Mouse (Mus musculus) C2C12 (cell line): Measurements from ENCODE around the gene Fbxw13. TPM values are rescaled to one million over a fixed set of nuclear protein-coding genes. Genes with fewer than 3 reads are reported as not detected.
"Not testable (repeated sequence)": the region's sequence is repeated elsewhere in the genome, so short reads cannot be mapped to it uniquely, and the experiment has no call there.

Experiments
- H3K27me3 ChIP-seq: one replicate; pipeline ENCODE4 v1.6.1; 2011; ENCODE audit not compliant: control insufficient read depth, insufficient read depth, insufficient read length
- H3K36me3 ChIP-seq: one replicate; pipeline ENCODE4 v1.6.1; 2011; ENCODE audit not compliant: control insufficient read depth, insufficient read depth
- H3K4me3 ChIP-seq: one replicate; pipeline ENCODE4 v1.5.1; 2011; ENCODE audit warnings: mild to moderate bottlenecking, control low read depth; ENCODE audit not compliant: poor library complexity, insufficient read depth, severe bottlenecking
- H3K79me2 ChIP-seq: one replicate; pipeline ENCODE4 v1.6.1; 2011; ENCODE audit not compliant: control insufficient read depth, insufficient read depth
- H3K79me3 ChIP-seq: one replicate; pipeline ENCODE4 v1.6.1; 2011; ENCODE audit warnings: low read depth, control low read depth
- H3ac ChIP-seq: one replicate; pipeline ENCODE3; 2011; ENCODE audit warnings: low read depth; ENCODE audit not compliant: control insufficient read depth, insufficient read length
- CEBPB ChIP-seq: IDR thresholded peaks from one replicate; pipeline ENCODE4 v1.6.1; 2011; ENCODE audit warnings: low read depth, mild to moderate bottlenecking, control low read depth, moderate library complexity
- CTCF ChIP-seq: IDR thresholded peaks from one replicate; pipeline ENCODE4 v1.5.1; 2011; ENCODE audit not compliant: control insufficient read depth, insufficient read depth, insufficient read length
- FOSL1 ChIP-seq: IDR thresholded peaks from one replicate; pipeline ENCODE4 v1.8.0; 2011; ENCODE audit warnings: mild to moderate bottlenecking, low read length; ENCODE audit not compliant: poor library complexity, insufficient read depth, severe bottlenecking
- MAX ChIP-seq: IDR thresholded peaks from one replicate; pipeline ENCODE4 v1.6.1; 2011; ENCODE audit warnings: mild to moderate bottlenecking, control low read depth
- MYOD1 ChIP-seq: IDR thresholded peaks from one replicate; pipeline ENCODE4 v1.6.1; 2011; ENCODE audit warnings: low read depth; ENCODE audit not compliant: control insufficient read depth, insufficient read length
- MYOG ChIP-seq: IDR thresholded peaks from one replicate; pipeline ENCODE4 v1.6.1; 2011; ENCODE audit not compliant: control insufficient read depth, insufficient read length; ENCODE audit errors: extremely low read depth
- USF1 ChIP-seq: IDR thresholded peaks from one replicate; pipeline ENCODE4 v1.6.1; 2011; ENCODE audit warnings: low read depth, mild to moderate bottlenecking, control low read depth, moderate library complexity
- long read RNA-seq, 2 experiments: library from polyadenylated mRNA; unstranded; transcript quantifications; one replicate each; pipeline ENCODE4 v2.0.0; 2019 to 2020
- polyA plus RNA-seq: library from polyadenylated mRNA; unstranded; fragments of >200 nt; fragmentation: generic; extraction: Trizol; gene quantifications from one replicate; pipeline ENCODE4 v1.2.1, GENCODE M21; 2012; ENCODE audit warnings: missing spikeins

Gene Fbxw13
- not detected for polyA plus RNA-seq
- long read RNA-seq, experiment 1, result 0 reads
- long read RNA-seq, experiment 2, result 0 reads

GRCm38 (mm10) chr9:109195875-109196274 lies at the start of gene Fbxw13:
Gene Fbxw13 (minus strand): TSS chr9:109195975.
- H3K79me3 ChIP-seq, H3K36me3 ChIP-seq, H3K79me2 ChIP-seq, H3K4me3 ChIP-seq, H3ac ChIP-seq, H3K27me3 ChIP-seq: not testable (repeated sequence)

DNA sequence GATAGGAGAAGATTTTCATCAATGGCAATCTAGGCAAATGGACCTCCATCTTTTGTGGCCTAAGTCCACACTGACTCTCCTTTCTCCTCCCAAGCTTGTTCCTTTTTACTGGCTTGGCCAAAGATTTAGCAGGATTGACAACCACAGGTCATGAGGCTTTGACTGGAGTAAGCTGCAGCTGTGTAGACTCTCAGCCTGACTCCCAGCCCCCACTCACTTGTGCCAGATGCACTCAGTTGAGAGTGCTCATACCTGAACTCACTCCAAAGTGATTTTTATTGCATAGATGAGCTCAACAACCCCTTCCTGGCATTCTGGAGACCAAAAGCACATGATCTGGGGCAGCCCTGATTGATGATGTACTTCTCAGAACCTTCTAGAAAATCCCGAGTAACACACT lies 38.9 kb upstream of the Fbxw13 start, which contains the start of gene Fbxw20:
Fbxw20 (minus strand) TSS at position 101 of the 400 bp plus-strand sequence.
- no peak for TF ChIP-seq MAX
- no peak for TF ChIP-seq CTCF
- TF ChIP-seq CEBPB, result no peak
- TF ChIP-seq MYOD1, result no peak
- no peaks in the 10 kb centered on the region for H3K27me3 ChIP-seq
- H3K79me2 ChIP-seq, result no peaks in the 10 kb centered on the region
- no peak within 1 kb of the TSS for H3ac ChIP-seq
- H3K4me3 ChIP-seq, result no peak within 1 kb of the TSS
- no peaks in the 10 kb centered on the region for H3K36me3 ChIP-seq
- H3K79me3 ChIP-seq, result no peaks in the 10 kb centered on the region

GRCm38 (mm10) chr9:109218449-109218848 lies 22.7 kb upstream of the Fbxw13 start:
- Histone ChIP-seq H3K79me3 (no peaks in the 10 kb centered on the region), H3ac (no peak overlapping the region), H3K27me3 (no peaks in the 10 kb centered on the region), H3K36me3 (no peaks in the 10 kb centered on the region), H3K4me3 (no peak overlapping the region), H3K79me2 (no peaks in the 10 kb centered on the region)
- TF ChIP-seq MYOG, result no peak
- no peak for TF ChIP-seq MYOD1
- no peak for TF ChIP-seq FOSL1
- no peak for TF ChIP-seq USF1
- no peak for TF ChIP-seq MAX
- TF ChIP-seq CTCF, result no peak
- TF ChIP-seq CEBPB, result no peak

DNA sequence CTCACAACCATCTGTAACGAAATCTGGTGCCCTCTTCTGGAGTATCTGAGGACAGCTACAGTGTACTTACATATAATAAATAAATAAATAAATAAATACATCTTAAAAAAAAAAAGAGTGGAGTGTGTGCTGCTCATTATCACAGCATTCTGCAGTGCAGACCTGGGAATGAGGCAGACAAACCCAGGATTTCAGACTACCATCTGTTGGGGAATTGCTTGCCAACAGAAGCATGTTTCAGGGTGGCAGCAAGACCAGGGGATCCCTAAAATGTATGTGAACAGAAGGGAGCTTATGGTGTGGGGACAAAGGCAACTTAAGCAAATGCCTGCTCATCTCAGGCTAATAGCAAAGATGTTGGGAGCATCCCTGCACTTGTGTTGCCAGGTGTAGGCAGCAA lies 5.6 kb upstream of the Fbxw13 start:
- H3K79me2 ChIP-seq, H3K4me3 ChIP-seq, H3K36me3 ChIP-seq, H3K27me3 ChIP-seq, H3K79me3 ChIP-seq, H3ac ChIP-seq: not testable (repeated sequence)

GRCm38 (mm10) chr9:109200349-109200748 lies 4.6 kb upstream of the Fbxw13 start:
- Histone ChIP-seq H3K79me3 (no peaks in the 10 kb centered on the region), H3K79me2 (no peaks in the 10 kb centered on the region), H3K27me3 (no peaks in the 10 kb centered on the region), H3K4me3 (no peak overlapping the region), H3K36me3 (no peaks in the 10 kb centered on the region), H3ac (no peak overlapping the region)
- TF ChIP-seq MAX, result no peak
- TF ChIP-seq CTCF, result no peak
- TF ChIP-seq MYOD1, result no peak
- TF ChIP-seq FOSL1, result no peak
- TF ChIP-seq USF1, result no peak
- no peak for TF ChIP-seq CEBPB
- no peak for TF ChIP-seq MYOG

- Histone ChIP-seq H3K79me2 (no peaks in the 10 kb centered on the region), H3K36me3 (no peaks in the 10 kb centered on the region), H3K4me3 (no peak overlapping the region), H3ac (no peak overlapping the region), H3K27me3 (no peaks in the 10 kb centered on the region), H3K79me3 (no peaks in the 10 kb centered on the region)
- TF ChIP-seq MAX (no peak), MYOD1 (no peak), CEBPB (no peak), FOSL1 (no peak), MYOG (no peak), CTCF (no peak), USF1 (no peak)
Observed at GRCm38 (mm10) chr9:109199353-109199752, 3.6 kb upstream of the Fbxw13 start.

DNA sequence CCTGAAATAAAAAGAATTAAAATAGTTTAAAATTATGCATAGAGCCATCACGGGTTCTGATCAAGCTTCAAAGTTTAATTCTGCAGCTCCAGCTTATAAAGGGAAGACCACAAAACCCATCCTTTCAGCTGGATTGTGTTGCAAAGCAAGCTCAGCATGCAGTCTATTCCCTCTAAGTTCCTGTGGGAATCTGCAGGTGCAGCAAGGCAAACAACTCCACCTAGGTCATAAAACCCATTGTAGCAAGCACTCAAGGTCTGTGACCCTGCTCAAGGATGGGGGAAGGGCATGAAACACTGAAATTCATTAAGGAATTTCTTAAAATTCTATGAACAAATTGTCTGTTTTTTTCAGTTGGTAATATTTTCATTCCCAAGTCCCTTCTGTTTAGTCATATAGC lies 18.6 kb downstream of the Fbxw13 start:
- Histone ChIP-seq H3K36me3 (no peaks in the 10 kb centered on the region), H3K4me3 (no peak overlapping the region), H3K79me2 (no peaks in the 10 kb centered on the region), H3ac (no peak overlapping the region), H3K79me3 (no peaks in the 10 kb centered on the region), H3K27me3 (no peaks in the 10 kb centered on the region)
- TF ChIP-seq CEBPB, result no peak
- no peak for TF ChIP-seq MAX
- TF ChIP-seq MYOG, result no peak
- TF ChIP-seq FOSL1, result no peak
- TF ChIP-seq USF1, result no peak
- TF ChIP-seq MYOD1, result no peak
- TF ChIP-seq CTCF, result no peak
